ENCODE assay signal across 25 mouse cellular contexts in the genomic region with DNA sequence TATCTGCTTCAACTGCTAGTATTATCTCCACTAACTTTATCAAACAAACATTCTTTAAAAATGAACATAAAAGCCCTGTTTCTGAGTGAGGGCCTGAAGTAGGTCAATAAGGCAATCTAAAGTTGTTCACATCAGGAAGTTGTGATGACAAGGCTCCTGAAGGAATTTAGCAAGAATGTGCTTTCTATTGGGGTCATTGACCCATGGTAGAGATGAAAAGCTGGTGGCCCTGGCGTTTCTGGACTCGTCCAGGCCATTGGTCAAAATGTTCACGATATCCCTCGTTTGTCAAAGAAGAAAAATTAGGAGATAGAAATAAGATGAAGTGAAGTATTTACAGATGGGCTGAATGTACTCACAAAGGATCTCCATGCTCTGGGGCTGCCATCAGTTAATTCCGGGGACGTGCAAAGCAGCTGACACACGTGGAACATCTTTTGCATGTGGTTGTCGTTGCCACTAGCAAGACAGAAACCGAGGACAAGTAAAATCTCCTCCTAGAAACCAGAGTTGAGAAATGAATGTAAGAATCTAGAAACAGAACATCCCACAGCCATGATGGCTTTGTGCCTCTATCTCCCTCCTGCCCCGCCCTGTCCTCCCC.
DNase-seq lines count a peak whose midpoint lies in the region; TF ChIP-seq lines count a peak whose summit lies in the region.
"Had no signal": no experiment of that assay in that cellular context is flagged by ENCODE, and none has a peak within 500 bp of the region (broad histone marks: within the 10 kb centered on the region; RNA-seq: fewer than 3 reads in every experiment).

No protein-coding gene starts in this region.

- H3K9ac ChIP-seq in liver, adult 2 months (ENCODE audit: low read depth, low read length), result no peak overlapping the region
- H3K9ac ChIP-seq: embryonic facial prominence, embryonic 12.5 days; heart, embryonic 12.5 days; hindbrain, embryonic 13.5 days; liver, embryonic 14.5 days; midbrain, embryonic 15.5 days; neural tube, embryonic 15.5 days had no signal

- peak; percentile 45 for DNase-seq in kidney, adult 2 months
- no peak for DNase-seq in kidney, postnatal 25 days
- DNase-seq in liver, adult 2 months (ENCODE audit: extremely low read depth, low read depth, low spot score), result peak; percentile 22
- no peak for DNase-seq in liver
- peak; percentile 31 for DNase-seq in lung, postnatal 10 days
- DNase-seq in lung, postnatal 4 days, result no peak
- DNase-seq in gastrocnemius, adult 2 months, result no peak
- DNase-seq: adrenal gland, adult 2 months; adrenal gland, postnatal 36 days; cerebellum, adult 18-20 months; cerebellum, postnatal 10 days; gastrocnemius, postnatal 25 days; heart, adult 18-20 months; heart, postnatal 4 days; left cerebral cortex, postnatal 4 days; retina, postnatal 1 day; right cerebral cortex, postnatal 14 days; thymus, postnatal 4 days had no signal

- H3K27me3 ChIP-seq in kidney, adult 2 months (replicated peaks; ENCODE audit: control insufficient read depth, insufficient read depth, low read length), result no peaks in the 10 kb centered on the region
- H3K27me3 ChIP-seq in liver, adult 2 months (ENCODE audit: control insufficient read depth, insufficient read depth, low read length), result no peaks in the 10 kb centered on the region
- H3K27me3 ChIP-seq: embryonic facial prominence, embryonic 12.5 days; heart, embryonic 12.5 days; hindbrain, embryonic 13.5 days; midbrain, embryonic 15.5 days; neural tube, embryonic 15.5 days had no signal

- no peak for TF ChIP-seq POLR2A in kidney, adult 2 months (IDR thresholded peaks at IDR 0.05; ENCODE audit: low read depth, low read length)
- TF ChIP-seq POLR2A in liver, adult 2 months (IDR thresholded peaks at IDR 0.05; ENCODE audit: extremely low read depth, insufficient read depth, low read length), result no peak

- H3K79me2 ChIP-seq in liver, adult 2 months (ENCODE audit: control insufficient read depth, insufficient read depth, low read length), result no peaks in the 10 kb centered on the region

- intact Hi-C loops in gastrocnemius, adult 2 months (cut with DNase I), result no loop called here

- TF ChIP-seq CTCF in kidney, adult 2 months (conservative IDR thresholded peaks at IDR 0.05; ENCODE audit: insufficient read depth, insufficient read length, low read depth, low read length), result no peak
- no peak for TF ChIP-seq CTCF in liver, adult 2 months (IDR thresholded peaks at IDR 0.05; ENCODE audit: low read depth, low read length)
- TF ChIP-seq CTCF in gastrocnemius, adult 2 months (IDR thresholded peaks at IDR 0.05), result no peak

- WGBS in kidney, adult 2 months, result 71% methylated on average over 10 of the region's 10 CpGs
- WGBS in liver, adult 2 months, result 70% methylated on average over 10 of the region's 10 CpGs

- no peaks in the 10 kb centered on the region for H3K36me3 ChIP-seq in kidney, adult 2 months (ENCODE audit: control insufficient read depth, insufficient read depth, low read length)
- no peaks in the 10 kb centered on the region for H3K36me3 ChIP-seq in liver, adult 2 months (ENCODE audit: control insufficient read depth, insufficient read depth, low read length)
- H3K36me3 ChIP-seq: embryonic facial prominence, embryonic 12.5 days; heart, embryonic 12.5 days; hindbrain, embryonic 13.5 days; midbrain, embryonic 10.5 days; midbrain, embryonic 15.5 days; neural tube, embryonic 15.5 days had no signal

- H3K4me1 ChIP-seq in kidney, adult 2 months (ENCODE audit: control insufficient read depth, insufficient read depth, low read length), result no peaks in the 10 kb centered on the region
- H3K4me1 ChIP-seq in liver, adult 2 months (ENCODE audit: control insufficient read depth, insufficient read depth, low read length), result no peaks in the 10 kb centered on the region; the same call in 1 of the 2 replicates
- H3K4me1 ChIP-seq: embryonic facial prominence, embryonic 12.5 days; hindbrain, embryonic 13.5 days; midbrain, embryonic 10.5 days; midbrain, embryonic 15.5 days; neural tube, embryonic 15.5 days had no signal

- no peak overlapping the region for H3K27ac ChIP-seq in kidney, adult 2 months (ENCODE audit: insufficient read depth, low read depth, low read length)
- no peak overlapping the region for H3K27ac ChIP-seq in liver, adult 2 months (replicated peaks; ENCODE audit: insufficient read depth, low read depth, low read length)
- H3K27ac ChIP-seq in gastrocnemius, adult 2 months, result no peak overlapping the region
- H3K27ac ChIP-seq: embryonic facial prominence, embryonic 12.5 days; hindbrain, embryonic 13.5 days; liver, embryonic 14.5 days; midbrain, embryonic 10.5 days; midbrain, embryonic 15.5 days; neural tube, embryonic 15.5 days had no signal

- no peak overlapping the region for H3K4me3 ChIP-seq in kidney, adult 2 months (ENCODE audit: insufficient read depth, low read depth, low read length)
- no peak overlapping the region for H3K4me3 ChIP-seq in liver, adult 2 months (ENCODE audit: insufficient read depth, low read depth, low read length)
- no peak overlapping the region for H3K4me3 ChIP-seq in gastrocnemius, adult 2 months
- H3K4me3 ChIP-seq: embryonic facial prominence, embryonic 12.5 days; heart, embryonic 12.5 days; hindbrain, embryonic 13.5 days; midbrain, embryonic 10.5 days; midbrain, embryonic 15.5 days; neural tube, embryonic 15.5 days had no signal

Comparison
In these comparisons a context has a peak if more than half of its experiments do, and no peak if none do; other contexts are left out.
1. DNase-seq: peak in kidney, adult 2 months (single experiment), liver, adult 2 months (single experiment) and lung, postnatal 10 days (single experiment); none in kidney, postnatal 25 days (0 of 2), liver (single experiment), lung, postnatal 4 days (0 of 2) and gastrocnemius, adult 2 months (single experiment).